Mouse (Mus musculus): Measurements from ENCODE around the gene Scyl1. TPM values are rescaled to one million over a fixed set of nuclear protein-coding genes. Genes with fewer than 3 reads are reported as not detected.

Scyl1 gene
- polyA plus RNA-seq, 1 experiment: 158 TPM

DNA sequence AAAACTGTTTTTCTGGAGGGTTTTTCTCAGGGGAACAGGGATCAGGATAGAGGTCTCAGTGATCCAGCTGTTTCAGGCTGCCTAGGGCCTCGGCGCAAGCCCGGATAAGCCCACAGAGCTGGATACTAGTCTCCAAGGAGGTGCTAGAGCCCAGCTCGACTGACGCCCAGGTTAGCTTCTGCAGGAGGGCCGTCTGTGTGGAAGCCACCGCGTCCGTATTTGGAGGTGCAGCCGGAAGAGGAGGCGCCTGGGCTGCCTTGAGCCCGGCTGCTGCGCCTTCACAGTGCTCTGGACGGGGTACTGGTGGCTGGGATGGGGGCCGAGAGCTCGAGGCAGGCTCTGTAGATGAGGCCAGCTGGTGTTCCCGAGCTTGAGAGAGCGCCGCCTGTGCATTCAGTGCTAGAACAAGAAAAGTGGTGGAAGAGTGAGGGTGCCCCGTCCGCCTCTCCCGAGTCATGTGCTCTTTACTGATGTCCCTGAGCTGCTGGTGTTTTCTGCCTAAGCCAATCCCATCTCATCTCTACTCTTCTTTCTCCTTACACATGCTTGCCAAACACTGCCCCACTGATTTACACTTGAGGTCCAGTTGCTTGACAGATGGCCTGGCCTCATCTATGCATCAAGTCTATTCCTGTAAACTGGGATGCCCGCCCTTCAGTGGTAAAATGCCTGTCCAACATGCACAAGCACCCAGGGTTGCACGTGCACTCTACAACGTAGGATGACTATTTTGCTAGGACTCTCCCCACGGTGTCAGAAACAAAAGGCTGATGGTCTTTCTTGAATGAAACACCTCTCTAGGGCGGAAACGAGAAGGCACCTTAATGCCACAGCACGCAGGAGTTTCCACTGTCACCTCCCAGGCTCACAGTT lies 40.7 kb downstream of the Scyl1 start:
- Histone ChIP-seq H3K27me3 (ENCODE audit: control insufficient read depth, insufficient read depth, low read length) (no peaks in the 10 kb centered on the region), H3K4me1 (ENCODE audit: control insufficient read depth, insufficient read depth, low read length) (peaks cover 13% of the 10 kb centered on the region; the same call in 1 of the 2 replicates), H3K4me3 (replicated peaks; ENCODE audit: insufficient read depth, low read depth, low read length) (peak overlapping the region; percentile 80), H3K27ac (ENCODE audit: insufficient read depth, low read length) (no peak overlapping the region)
- no peak for TF ChIP-seq CTCF (IDR thresholded peaks at IDR 0.05; ENCODE audit: borderline replicate concordance, insufficient read depth, low read depth, low read length)
- TF ChIP-seq POLR2A (IDR thresholded peaks at IDR 0.05; ENCODE audit: borderline replicate concordance, insufficient read depth, low read length): no peak
- 53% methylated on average over 29 of the region's 29 CpGs for WGBS
- DNase-seq: peak; percentile 57 to 62

DNA sequence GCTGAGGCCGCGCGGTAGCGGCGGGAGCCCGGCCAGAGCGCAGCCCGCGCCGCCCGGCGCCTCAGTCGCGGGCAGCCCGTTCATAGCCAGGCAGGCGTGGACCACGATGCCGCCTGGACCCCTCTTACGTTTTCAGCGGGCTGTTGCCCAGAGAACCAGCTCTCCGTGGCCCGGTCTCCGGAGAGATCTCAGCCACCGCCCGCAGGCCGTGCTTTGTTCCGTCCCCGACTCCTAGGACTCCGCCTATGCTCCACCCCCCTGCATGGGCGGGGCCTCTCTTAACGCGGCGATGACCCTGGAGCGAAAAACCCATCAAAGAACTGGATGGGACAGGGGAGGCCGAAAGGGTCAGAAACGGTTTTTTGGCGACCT lies 41.8 kb downstream of the Scyl1 start, which contains the start of gene Fam89b:
Gene Fam89b, minus strand, starts transcription at position 210 of the 372 bp plus-strand sequence.
- DNase-seq: peak; percentile 83 to 86
- H3K4me3 ChIP-seq (replicated peaks; ENCODE audit: insufficient read depth, low read depth, low read length): peak within 1 kb of the TSS; percentile 81
- WGBS: under 1% methylated on average over 37 of the region's 37 CpGs
- no peaks in the 10 kb centered on the region for H3K27me3 ChIP-seq (ENCODE audit: control insufficient read depth, insufficient read depth, low read length)
- peak within 1 kb of the TSS; percentile 45; the same call in 1 of the 2 replicates for H3K27ac ChIP-seq (ENCODE audit: insufficient read depth, low read length)
- peaks cover 13% of the 10 kb centered on the region; the same call in 1 of the 2 replicates for H3K4me1 ChIP-seq (ENCODE audit: control insufficient read depth, insufficient read depth, low read length)
- TF ChIP-seq CTCF (IDR thresholded peaks at IDR 0.05; ENCODE audit: borderline replicate concordance, insufficient read depth, low read depth, low read length) (no peak), POLR2A (IDR thresholded peaks at IDR 0.05; ENCODE audit: borderline replicate concordance, insufficient read depth, low read length) (peak; percentile 67)

DNA sequence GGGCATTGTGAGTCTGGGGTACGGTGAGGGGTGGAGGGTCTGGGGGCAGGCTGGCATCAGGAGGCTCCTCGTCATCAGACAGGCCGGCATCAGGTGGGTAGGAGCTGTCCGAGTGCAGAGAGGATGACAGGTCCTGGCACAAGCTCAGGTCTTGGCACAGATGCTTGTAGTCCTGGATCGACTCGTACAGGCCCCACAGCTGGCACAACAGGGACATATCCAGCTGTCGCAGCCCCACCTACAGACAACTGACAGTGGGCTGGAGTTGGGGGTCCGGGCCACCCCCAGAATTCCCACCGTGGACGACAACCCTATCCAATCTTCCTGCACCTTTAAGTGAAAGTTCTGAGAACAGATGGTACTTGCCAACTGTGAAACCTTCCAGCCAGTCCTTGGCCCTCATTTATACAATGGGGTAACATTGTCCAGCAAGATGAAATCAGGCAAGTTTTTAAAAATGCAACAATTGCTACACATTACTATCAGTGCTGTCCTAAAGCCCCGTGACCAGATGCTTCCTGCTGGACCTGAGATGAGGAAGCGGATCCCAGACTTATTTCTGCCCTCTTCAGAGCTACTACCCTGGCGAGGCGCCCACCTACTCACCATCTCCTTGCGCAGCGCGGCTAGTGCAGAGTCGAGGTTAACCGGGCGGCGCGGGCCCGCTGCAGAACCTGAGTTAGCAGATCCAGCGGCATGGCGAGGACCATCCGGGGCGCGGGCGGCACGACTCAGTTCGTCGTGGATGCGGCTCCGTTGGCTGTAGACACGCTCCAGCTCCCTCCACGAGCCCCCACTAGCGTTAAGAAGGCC lies 42.4 kb downstream of the Scyl1 start:
- Histone ChIP-seq H3K4me3 (replicated peaks; ENCODE audit: insufficient read depth, low read depth, low read length) (peak overlapping the region; percentile 81), H3K27me3 (ENCODE audit: control insufficient read depth, insufficient read depth, low read length) (no peaks in the 10 kb centered on the region), H3K4me1 (ENCODE audit: control insufficient read depth, insufficient read depth, low read length) (peaks cover 13% of the 10 kb centered on the region; the same call in 1 of the 2 replicates), H3K27ac (ENCODE audit: insufficient read depth, low read length) (peak overlapping the region; percentile 45; the same call in 1 of the 2 replicates)
- DNase-seq: peak; percentile 55 to 67
- under 1% methylated on average over 37 of the region's 37 CpGs for WGBS
- no peak for TF ChIP-seq POLR2A (IDR thresholded peaks at IDR 0.05; ENCODE audit: borderline replicate concordance, insufficient read depth, low read length)
- no peak for TF ChIP-seq CTCF (IDR thresholded peaks at IDR 0.05; ENCODE audit: borderline replicate concordance, insufficient read depth, low read depth, low read length)

DNA sequence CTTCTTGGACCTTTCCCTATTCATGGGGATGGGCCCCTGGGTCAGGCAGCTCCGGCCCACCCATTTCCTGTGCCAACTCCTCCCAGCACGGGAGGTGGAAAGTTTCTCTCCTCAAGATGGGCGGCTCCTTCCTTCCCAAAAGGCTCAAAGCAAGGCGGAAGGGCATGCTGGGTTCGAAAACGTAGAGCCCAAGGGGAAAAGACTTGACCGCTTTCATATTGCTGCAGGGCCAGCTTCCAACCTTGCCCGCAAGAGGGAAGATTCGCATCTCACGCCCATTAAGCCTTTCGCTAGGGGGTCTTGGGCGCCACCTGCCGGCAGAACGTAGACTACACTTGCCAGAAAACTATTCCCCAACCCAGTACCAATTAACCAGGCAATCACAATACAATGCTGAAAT lies 43.5 kb downstream of the Scyl1 start:
- WGBS: under 1% methylated on average over 14 of the region's 14 CpGs
- TF ChIP-seq POLR2A (IDR thresholded peaks at IDR 0.05; ENCODE audit: borderline replicate concordance, insufficient read depth, low read length) (no peak), CTCF (IDR thresholded peaks at IDR 0.05; ENCODE audit: borderline replicate concordance, insufficient read depth, low read depth, low read length) (peak; percentile 98)
- Histone ChIP-seq H3K27ac (ENCODE audit: insufficient read depth, low read length) (no peak overlapping the region), H3K4me1 (ENCODE audit: control insufficient read depth, insufficient read depth, low read length) (peaks cover 13% of the 10 kb centered on the region; the same call in 1 of the 2 replicates), H3K27me3 (ENCODE audit: control insufficient read depth, insufficient read depth, low read length) (no peaks in the 10 kb centered on the region), H3K4me3 (replicated peaks; ENCODE audit: insufficient read depth, low read depth, low read length) (peak overlapping the region; percentile 81)
- peak; percentile 79 to 89 for DNase-seq

DNA sequence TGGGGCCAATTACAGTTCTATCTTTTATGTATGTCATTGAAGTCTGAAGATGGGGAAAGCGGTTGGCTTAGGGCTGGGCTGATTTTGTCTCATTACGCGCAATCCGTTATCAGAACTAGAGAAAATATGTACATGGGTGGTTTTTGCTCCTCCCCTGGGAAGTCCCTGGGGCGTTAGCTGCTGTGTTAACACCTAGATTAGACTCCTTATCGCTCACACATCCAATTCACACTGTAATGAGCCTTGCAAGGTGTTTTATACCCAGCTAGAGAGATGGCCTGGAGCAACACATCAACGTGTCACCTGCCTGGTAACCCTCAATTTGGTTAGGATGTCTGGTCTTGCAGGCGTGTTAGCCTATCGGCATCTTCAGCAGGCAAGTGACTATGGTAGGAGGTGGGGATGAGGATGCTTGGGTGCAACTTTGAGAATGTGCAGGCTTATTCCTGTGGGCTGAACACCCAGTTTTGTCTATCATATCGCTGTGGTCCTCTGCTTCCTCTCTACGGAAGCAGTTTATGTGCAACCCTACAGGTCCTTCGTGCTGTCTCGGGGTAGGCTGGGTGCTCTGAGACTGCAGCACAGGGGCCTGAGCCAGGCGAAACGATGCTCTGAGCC lies 44.1 kb downstream of the Scyl1 start:
- Histone ChIP-seq H3K4me1 (ENCODE audit: control insufficient read depth, insufficient read depth, low read length) (peaks cover 13% of the 10 kb centered on the region; the same call in 1 of the 2 replicates), H3K27ac (ENCODE audit: insufficient read depth, low read length) (no peak overlapping the region), H3K4me3 (replicated peaks; ENCODE audit: insufficient read depth, low read depth, low read length) (peak overlapping the region; percentile 17), H3K27me3 (ENCODE audit: control insufficient read depth, insufficient read depth, low read length) (no peaks in the 10 kb centered on the region)
- no peak for DNase-seq
- no peak for TF ChIP-seq CTCF (IDR thresholded peaks at IDR 0.05; ENCODE audit: borderline replicate concordance, insufficient read depth, low read depth, low read length)
- no peak for TF ChIP-seq POLR2A (IDR thresholded peaks at IDR 0.05; ENCODE audit: borderline replicate concordance, insufficient read depth, low read length)
- WGBS: 66% methylated on average over 15 of the region's 15 CpGs

DNA sequence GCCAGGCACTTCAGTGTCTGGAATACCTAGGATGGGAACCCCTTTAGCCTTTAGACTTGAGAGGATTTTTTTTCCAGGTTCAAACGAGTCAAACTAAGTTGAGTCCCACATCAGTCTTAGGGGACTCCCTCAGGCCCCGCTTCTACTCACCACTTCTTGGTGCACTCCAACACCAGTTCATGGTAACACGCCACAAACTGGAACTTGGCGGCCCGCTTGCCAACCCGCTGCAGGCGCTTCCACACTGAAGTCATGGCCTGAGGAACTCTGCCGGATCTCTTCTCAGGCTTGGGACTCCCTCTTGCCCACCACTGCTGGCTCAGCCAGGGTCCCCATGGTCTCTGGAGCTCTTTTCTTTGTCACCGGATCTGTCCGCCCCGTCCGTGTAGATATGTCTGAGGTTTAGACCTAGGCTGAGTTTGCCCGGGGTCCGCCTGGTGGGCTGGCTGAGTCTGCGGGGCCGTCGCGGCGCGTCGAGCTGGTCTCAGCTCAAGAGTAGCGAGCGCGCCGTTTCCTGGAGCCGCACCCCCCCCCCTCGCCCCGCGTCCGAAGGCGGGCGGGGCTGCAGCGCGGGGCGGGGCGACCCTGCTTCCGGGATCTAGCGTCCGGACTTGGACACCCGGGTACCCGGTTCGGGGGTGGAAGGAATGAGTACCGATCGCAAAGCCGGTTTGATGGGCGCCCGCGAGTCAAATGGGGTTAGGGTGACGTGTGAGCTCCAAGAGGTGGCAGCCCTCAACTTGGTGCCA lies 45.3 kb downstream of the Scyl1 start, which contains the start of gene Ehbp1l1:
Gene Ehbp1l1, minus strand, starts transcription at position 551 of the 749 bp plus-strand sequence.
- Histone ChIP-seq H3K4me3 (replicated peaks; ENCODE audit: insufficient read depth, low read depth, low read length) (peak within 1 kb of the TSS; percentile 5), H3K27ac (ENCODE audit: insufficient read depth, low read length) (no peak within 1 kb of the TSS), H3K27me3 (ENCODE audit: control insufficient read depth, insufficient read depth, low read length) (no peaks in the 10 kb centered on the region), H3K4me1 (ENCODE audit: control insufficient read depth, insufficient read depth, low read length) (peaks cover 13% of the 10 kb centered on the region; the same call in 1 of the 2 replicates)
- no peak for DNase-seq
- TF ChIP-seq POLR2A (IDR thresholded peaks at IDR 0.05; ENCODE audit: borderline replicate concordance, insufficient read depth, low read length): no peak
- no peak for TF ChIP-seq CTCF (IDR thresholded peaks at IDR 0.05; ENCODE audit: borderline replicate concordance, insufficient read depth, low read depth, low read length)
- 16% methylated on average over 49 of the region's 49 CpGs for WGBS
